Mouse (Mus musculus): ENCODE results near the gene Erv3.

Erv3 gene

GRCm38 (mm10) chr2:131859721-131860120 lies at the start of gene Erv3:
Gene Erv3 (minus strand): TSS chr2:131859747.
- DNase-seq (ENCODE audit: low spot score): no peak

DNA sequence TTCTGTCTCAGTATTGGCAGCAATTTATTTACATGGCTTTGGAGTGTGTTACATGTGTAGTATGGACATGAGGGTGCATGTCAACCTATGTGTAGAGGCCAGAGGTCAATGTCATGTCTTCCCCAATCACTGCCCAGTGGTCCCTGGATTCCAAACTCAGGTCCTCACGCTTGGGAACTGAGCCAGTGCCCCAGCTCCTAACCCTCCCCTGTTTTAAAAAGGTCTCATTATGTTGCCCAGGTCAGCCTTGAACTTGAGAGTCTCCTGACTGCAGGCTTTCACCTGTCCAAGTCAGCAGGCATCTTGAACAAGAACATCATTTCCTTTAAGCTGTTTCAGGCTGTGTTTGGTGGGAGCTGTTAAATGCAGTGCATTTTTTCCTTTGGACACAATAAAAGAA lies 49.4 kb upstream of the Erv3 start:
- no peak for DNase-seq (ENCODE audit: low spot score)

DNA sequence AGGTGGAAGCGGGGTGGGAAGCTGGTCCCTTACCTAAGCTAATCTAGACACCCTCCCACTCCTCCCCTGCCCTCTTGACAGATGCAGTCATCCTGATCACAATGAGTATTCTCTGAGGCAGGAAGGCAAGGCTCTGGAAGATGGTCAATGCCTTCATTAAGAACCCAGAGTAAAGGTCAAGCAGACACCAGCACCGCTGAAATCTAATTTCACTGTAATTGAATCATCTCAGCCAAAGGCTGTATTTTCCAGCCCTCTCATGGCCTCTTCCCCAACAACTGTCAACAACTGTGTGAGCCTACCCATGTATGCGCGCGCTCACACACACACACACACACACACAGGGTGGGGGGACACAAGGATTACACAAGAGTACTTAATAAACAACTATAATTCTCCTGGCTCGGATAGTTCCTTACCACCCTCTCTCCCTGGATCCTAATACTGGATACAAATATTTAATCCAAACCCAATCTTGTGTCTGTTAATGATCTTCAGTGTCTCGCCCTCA lies 48.9 kb upstream of the Erv3 start:
- DNase-seq (ENCODE audit: low spot score): no peak

- no peak for DNase-seq (ENCODE audit: low spot score)
These were observed 47.8 kb upstream of the Erv3 start for GRCm38 (mm10) chr2:131907311-131907710.

- no peak for DNase-seq (ENCODE audit: low spot score)
These were observed 47.3 kb upstream of the Erv3 start for GRCm38 (mm10) chr2:131906846-131907245.

DNA sequence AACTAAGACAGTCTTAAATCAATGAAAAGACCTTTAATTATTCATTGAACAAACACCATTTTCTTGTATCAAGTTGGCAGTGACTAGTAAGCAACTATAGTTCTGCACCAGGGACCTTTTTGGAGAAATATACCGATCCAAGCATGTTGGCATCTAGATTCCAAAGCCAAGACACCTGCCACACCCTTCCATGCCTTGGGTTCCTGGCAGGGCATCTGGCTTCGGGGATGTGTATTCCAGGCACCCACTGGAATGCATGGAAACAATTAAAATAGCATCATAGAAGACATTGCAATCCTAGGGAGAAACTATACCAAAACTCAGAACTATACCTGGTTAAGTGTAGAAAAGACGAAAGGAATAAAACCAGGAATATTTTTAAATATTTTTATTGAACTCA lies 46.7 kb upstream of the Erv3 start:
- DNase-seq (ENCODE audit: low spot score): no peak

DNA sequence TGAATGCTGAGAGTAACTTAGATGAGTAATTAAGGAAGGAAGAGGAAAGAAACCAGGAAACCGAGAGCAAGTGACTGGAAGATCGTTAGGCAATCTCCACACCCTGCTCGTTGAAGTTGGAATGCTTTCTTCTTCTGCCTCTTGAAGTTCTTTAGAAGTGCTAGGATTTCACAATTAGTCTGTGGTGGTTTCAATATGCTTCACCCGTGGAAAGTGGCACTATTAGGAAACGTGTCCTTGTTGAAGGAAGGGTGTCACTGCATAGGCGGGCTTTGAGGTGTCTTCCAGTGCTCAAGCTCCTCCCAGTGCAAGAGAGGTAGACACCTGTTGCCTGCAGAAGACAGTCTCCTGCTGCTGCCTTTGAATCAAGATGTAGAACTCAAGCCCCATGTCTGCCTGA lies 46.2 kb upstream of the Erv3 start:
- DNase-seq (ENCODE audit: low spot score): no peak

DNA sequence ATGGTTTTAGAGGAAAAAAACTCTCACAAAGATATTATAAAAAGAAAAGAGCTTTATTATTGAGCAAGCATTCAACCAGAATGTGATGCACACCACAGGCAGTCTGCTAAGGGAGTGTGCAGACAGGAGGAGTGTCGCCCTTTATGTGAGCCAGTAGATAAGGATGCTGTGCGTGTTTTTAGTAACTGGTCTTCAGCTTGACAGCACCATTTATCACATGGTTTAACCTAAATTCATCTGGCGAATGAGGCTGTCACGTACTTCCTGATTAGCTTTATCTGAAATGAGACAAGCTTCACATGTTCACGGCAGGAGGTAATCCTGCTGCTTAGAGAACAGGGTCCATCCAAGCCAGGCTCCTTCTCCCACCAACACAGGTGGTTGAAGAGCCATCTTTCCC lies 45.5 kb upstream of the Erv3 start:
- DNase-seq (ENCODE audit: low spot score): no peak

DNA sequence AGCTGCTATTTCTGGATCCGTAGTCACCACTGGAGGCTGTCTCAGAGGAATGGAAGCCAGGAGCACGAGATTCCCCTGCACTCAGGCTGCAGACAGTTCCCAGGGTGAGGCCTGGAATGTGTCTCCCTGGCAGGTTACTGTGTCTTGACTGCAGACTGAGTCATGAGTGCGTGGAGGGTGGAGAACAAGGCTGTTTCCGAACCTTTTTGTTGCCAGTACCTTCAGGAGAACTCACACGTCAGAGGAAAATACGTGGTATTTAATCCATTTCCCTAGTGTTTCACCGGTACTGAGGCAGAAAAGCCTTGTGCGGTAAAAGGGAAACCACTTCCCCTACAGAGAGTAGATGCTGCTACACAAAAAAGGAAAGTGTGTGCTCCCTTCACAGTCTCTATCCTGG lies 43.3 kb upstream of the Erv3 start:
- DNase-seq (ENCODE audit: low spot score): no peak

DNA sequence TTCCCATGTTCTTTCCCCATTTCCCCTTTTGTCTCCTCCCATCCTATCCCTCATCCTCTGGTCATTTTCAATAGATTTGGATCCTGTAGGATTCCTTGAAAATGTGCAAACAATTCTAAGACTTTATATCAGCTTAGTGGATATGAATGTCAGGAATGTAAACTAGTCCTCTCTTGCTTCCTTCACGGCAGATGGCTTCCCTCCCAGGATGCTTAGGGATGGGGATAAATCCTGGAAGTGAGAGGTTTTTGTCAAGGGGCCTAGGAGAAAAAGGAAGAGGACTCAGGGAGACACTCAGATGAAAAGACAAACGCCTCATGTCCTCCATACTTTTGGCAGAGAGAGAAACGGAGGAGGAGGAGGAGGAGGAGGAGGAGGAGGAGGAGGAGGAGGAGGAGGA lies 42.9 kb upstream of the Erv3 start:
- DNase-seq (ENCODE audit: low spot score): no peak

DNA sequence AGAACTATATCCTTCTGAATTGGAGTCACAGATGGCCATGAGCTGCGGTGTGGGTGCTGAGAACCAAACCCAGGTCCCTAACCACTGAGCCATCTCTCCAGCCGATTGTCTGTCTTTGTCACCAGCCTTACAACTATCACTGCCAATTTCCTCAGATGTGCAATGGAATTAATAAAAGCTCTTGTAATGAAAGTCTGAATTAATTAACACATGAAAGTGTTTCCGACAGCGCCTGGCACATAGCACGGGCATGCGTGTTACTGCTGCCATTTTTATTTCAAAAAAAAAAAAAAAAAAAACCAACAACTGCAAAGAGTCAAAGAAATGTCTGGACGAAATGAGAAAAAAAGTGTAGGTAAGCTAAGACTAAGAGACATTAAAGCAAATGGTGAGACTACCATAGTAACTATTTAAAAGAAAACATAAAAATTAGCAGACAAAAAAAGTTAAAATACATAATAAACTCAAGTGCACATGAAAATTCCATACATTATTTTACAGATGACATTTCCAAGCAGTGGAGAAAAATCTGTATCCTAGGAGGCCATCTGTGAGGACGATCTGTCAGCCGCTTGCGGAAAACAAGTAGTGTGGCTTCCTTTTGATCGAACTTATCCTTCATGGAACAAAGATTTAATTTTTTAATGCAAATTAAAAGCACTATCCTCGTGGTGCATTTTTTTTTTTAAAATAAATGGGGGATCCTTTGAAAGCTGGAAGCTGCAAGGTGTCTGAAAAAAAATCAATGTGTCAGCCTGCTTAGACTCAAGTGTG lies 38.0 kb upstream of the Erv3 start:
- DNase-seq (ENCODE audit: low spot score): no peak

- no peak for DNase-seq (ENCODE audit: low spot score)
These were observed 36.5 kb upstream of the Erv3 start for GRCm38 (mm10) chr2:131896011-131896410.

- DNase-seq (ENCODE audit: low spot score): no peak
These were observed 35.6 kb upstream of the Erv3 start for GRCm38 (mm10) chr2:131895106-131895505.

GRCm38 (mm10) chr2:131892534-131892933 lies 33.0 kb upstream of the Erv3 start:
- no peak for DNase-seq (ENCODE audit: low spot score)

DNA sequence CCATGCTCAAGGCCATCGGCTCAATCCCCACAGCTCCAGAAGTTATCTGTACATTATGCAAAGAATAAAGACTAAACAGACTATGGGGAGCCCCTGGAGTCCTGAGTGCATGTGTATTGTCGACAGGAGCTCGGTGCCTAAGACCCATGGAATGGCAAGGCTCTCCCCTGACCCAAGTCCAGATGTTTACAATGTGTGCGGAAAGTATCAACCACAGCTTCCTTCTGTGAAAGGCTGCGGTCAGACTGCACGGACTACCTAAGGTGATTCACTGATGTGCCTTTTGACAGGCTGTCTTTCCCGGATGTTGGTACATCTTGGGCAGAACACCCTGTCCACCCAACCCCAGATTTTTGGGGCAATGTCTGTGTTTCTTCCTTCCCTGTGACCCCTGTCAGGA lies 28.7 kb upstream of the Erv3 start:
- no peak for DNase-seq (ENCODE audit: low spot score)

DNA sequence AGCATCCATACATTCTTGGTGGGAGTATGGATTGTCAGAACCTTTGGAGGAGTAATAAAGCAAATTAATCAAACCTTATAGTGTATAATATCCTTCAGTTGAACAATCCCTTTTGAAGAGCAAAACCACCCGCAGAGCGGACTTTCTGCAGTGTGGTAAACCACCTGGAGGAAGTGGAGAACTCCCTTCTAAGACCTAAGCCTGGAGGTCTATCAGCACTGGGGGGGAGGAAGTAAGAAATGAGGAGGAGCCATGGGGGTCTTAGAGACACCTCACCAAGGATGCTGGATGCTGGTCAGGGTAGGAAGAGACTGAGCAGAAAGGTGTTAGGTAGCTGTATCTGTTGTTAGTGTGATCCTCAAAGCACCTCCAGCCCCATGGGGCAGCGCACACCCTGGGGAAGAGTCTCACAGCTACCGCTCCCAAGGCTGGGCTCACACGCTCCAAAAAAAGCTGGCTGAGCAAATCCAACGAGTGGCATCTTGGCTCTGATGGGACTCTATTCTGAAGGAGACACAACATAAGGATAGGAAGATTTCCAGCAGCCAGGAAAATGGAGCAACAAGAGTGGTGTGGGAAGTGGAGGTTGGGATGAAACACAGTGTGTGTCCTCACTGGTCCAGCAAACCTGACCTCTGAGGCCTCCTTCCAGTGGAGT lies 27.1 kb upstream of the Erv3 start:
- DNase-seq (ENCODE audit: low spot score): no peak

DNA sequence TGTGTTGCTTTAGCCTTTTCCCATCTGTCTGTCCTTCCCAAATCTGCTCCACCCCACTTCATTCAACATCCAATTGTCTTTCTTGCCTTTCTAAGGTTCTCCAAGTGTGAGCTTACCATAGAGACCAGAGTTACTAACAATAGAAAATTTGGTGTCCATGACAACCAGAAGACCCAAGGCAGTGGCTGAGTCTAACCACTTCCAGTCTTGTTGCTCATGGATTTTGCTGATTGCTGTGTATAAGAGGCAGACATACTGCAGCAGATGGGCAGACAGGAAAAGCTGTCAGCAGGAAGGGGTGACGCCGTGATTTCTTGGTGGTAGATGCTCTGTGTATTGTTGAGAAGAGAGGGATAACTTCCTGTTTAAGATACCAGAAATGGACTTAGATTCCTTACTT lies 23.6 kb upstream of the Erv3 start:
- no peak for DNase-seq (ENCODE audit: low spot score)

GRCm38 (mm10) chr2:131881766-131882165 lies 22.2 kb upstream of the Erv3 start:
- DNase-seq (ENCODE audit: low spot score): no peak

- no peak for DNase-seq (ENCODE audit: low spot score)
These were observed 17.2 kb upstream of the Erv3 start for GRCm38 (mm10) chr2:131876551-131877265.

DNA sequence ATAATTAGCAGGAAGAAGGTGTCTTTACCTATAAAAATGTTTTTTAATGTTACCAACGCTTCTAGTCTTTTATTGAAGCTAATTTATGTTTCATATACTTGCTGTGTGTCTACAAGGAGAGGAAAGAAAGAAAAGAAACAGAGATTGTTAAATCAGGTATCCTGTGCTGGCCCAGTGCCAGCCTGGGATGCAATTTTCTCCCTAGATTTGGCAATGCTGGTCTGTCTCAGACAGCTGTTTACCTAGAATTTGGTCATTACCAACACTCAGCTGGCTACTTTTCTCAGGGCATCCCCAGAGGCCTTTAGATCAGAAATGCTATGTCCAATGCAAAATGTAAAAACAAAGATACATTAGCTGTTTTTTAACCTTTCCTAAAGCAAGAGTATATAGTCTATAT lies 13.8 kb upstream of the Erv3 start:
- DNase-seq (ENCODE audit: low spot score): no peak

- no peak for DNase-seq (ENCODE audit: low spot score)
These were observed 9.4 kb upstream of the Erv3 start for GRCm38 (mm10) chr2:131868983-131869382.

GRCm38 (mm10) chr2:131866676-131867075 lies 7.1 kb upstream of the Erv3 start:
- no peak for DNase-seq (ENCODE audit: low spot score)

DNA sequence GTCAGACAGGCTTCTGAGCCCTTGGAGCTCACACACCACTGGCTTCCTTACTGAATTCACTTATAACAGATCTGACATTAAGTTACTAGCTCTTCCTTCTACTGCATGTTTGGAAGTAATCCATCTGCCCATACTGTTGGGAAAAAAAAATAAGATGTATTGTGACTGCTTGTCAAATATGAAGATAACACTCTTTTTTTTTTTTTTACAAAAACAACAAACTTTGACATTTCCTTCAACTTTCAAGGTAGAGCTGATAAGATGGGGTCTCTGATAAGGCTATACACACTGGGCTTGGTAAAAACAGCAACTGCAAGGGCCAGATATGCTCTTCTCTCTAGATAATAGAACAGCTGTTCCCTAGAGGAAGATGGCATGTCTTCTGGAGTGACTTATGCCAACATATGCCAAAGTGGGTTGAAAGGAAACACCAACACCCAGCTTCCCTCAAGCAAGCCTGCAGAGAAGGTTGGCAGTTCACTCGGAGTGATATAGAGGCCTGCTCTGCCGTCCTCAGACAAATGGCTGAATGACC lies 4.8 kb upstream of the Erv3 start:
- DNase-seq (ENCODE audit: low spot score): no peak

All from spleen, adult 12 weeks (tissue).